Mouse (Mus musculus) ES-E14 (cell line): ENCODE data around the gene Gopc.

Source experiments
- CHD2 ChIP-seq: IDR thresholded peaks from 2 replicates; pipeline ENCODE4 v1.6.1; 2014; ENCODE audit warnings: mild to moderate bottlenecking, low read depth, low read length, inconsistent platforms
- HCFC1 ChIP-seq: IDR thresholded peaks from 2 replicates; pipeline ENCODE4 v1.6.1; 2012; ENCODE audit warnings: low read length, inconsistent platforms, borderline replicate concordance; ENCODE audit not compliant: insufficient read depth
- MAFK ChIP-seq: IDR thresholded peaks from 2 replicates; pipeline ENCODE4 v1.6.1; 2014; ENCODE audit warnings: mild to moderate bottlenecking, low read depth, low read length, inconsistent platforms; ENCODE audit not compliant: insufficient read depth
- ZNF384 ChIP-seq: IDR thresholded peaks from 2 replicates; pipeline ENCODE4 v1.6.1; 2012; ENCODE audit warnings: low read depth, low read length, inconsistent platforms

GRCm38 (mm10) chr10:52331007-52331406, 50.9 kb downstream of the Gopc start:
- TF ChIP-seq CHD2 (no peak), MAFK (no peak), HCFC1 (no peak), ZNF384 (no peak)
